Mouse (Mus musculus): Measurements from ENCODE around the gene Gstp1. TPM values are rescaled to one million over a fixed set of nuclear protein-coding genes. Genes with fewer than 3 reads are reported as not detected.

Gene Gstp1
- polyA plus RNA-seq, 1 experiment from 2014 or later: 468 TPM

- ATAC-seq (ENCODE audit: insufficient read depth) (no peak), DNase-seq (no peak)
- no peak for TF ChIP-seq CTCF (IDR thresholded peaks at IDR 0.05; ENCODE audit: low read depth)
- Histone ChIP-seq H3K27ac (ENCODE audit: low read depth) (no peak within 1 kb of the TSS), H3K36me3 (ENCODE audit: insufficient read depth) (no peaks in the 10 kb centered on the region), H3K9ac (no peak within 1 kb of the TSS), H3K9me3 (ENCODE audit: low read depth, low read length) (no peaks in the 10 kb centered on the region), H3K4me3 (ENCODE audit: low read depth, low read length) (no peak within 1 kb of the TSS), H3K4me2 (no peak within 1 kb of the TSS), H3K27me3 (ENCODE audit: insufficient read depth, low read length) (no peaks in the 10 kb centered on the region), H3K4me1 (ENCODE audit: insufficient read depth) (no peaks in the 10 kb centered on the region)
- WGBS: 58% methylated on average over 3 of the region's 3 CpGs
Observed at GRCm38 (mm10) chr19:4081394-4081793, 43.6 kb upstream of the Gstp1 start, which contains the start of gene Cabp2. Gene Cabp2, plus strand, starts transcription at chr19:4081578.

GRCm38 (mm10) chr19:4080511-4081009 lies 42.8 kb upstream of the Gstp1 start:
- no peaks in the 10 kb centered on the region for H3K9me3 ChIP-seq (ENCODE audit: low read depth, low read length)
- H3K36me3 ChIP-seq (ENCODE audit: insufficient read depth): no peaks in the 10 kb centered on the region
- H3K4me3 ChIP-seq (ENCODE audit: low read depth, low read length): no peak overlapping the region
- H3K27ac ChIP-seq (ENCODE audit: low read depth): no peak overlapping the region
- no peak for DNase-seq
- no peak for ATAC-seq (ENCODE audit: insufficient read depth)
- no peaks in the 10 kb centered on the region for H3K4me1 ChIP-seq (ENCODE audit: insufficient read depth)
- H3K9ac ChIP-seq: no peak overlapping the region
- no peaks in the 10 kb centered on the region for H3K27me3 ChIP-seq (ENCODE audit: insufficient read depth, low read length)
- H3K4me2 ChIP-seq: no peak overlapping the region
- 54% methylated on average over 8 of the region's 8 CpGs for WGBS
- no peak for TF ChIP-seq CTCF (IDR thresholded peaks at IDR 0.05; ENCODE audit: low read depth)

- Histone ChIP-seq H3K36me3 (ENCODE audit: insufficient read depth) (no peaks in the 10 kb centered on the region), H3K9ac (no peak overlapping the region), H3K9me3 (ENCODE audit: low read depth, low read length) (no peaks in the 10 kb centered on the region), H3K4me3 (ENCODE audit: low read depth, low read length) (no peak overlapping the region), H3K27ac (ENCODE audit: low read depth) (no peak overlapping the region), H3K4me1 (ENCODE audit: insufficient read depth) (no peaks in the 10 kb centered on the region), H3K4me2 (no peak overlapping the region), H3K27me3 (ENCODE audit: insufficient read depth, low read length) (no peaks in the 10 kb centered on the region)
- 81% methylated on average over 1 of the region's 1 CpGs for WGBS
- DNase-seq (no peak), ATAC-seq (ENCODE audit: insufficient read depth) (no peak)
- TF ChIP-seq CTCF (IDR thresholded peaks at IDR 0.05; ENCODE audit: low read depth): no peak
Observed at GRCm38 (mm10) chr19:4079594-4079993, 41.8 kb upstream of the Gstp1 start.

GRCm38 (mm10) chr19:4075531-4075930 lies 37.7 kb upstream of the Gstp1 start:
- no peaks in the 10 kb centered on the region for H3K36me3 ChIP-seq (ENCODE audit: insufficient read depth)
- TF ChIP-seq CTCF (IDR thresholded peaks at IDR 0.05; ENCODE audit: low read depth): no peak
- H3K27ac ChIP-seq (ENCODE audit: low read depth): no peak overlapping the region
- no peaks in the 10 kb centered on the region for H3K27me3 ChIP-seq (ENCODE audit: insufficient read depth, low read length)
- H3K9ac ChIP-seq: no peak overlapping the region
- ATAC-seq (ENCODE audit: insufficient read depth) (no peak), DNase-seq (no peak)
- no peaks in the 10 kb centered on the region for H3K4me1 ChIP-seq (ENCODE audit: insufficient read depth)
- no peak overlapping the region for H3K4me2 ChIP-seq
- no peak overlapping the region for H3K4me3 ChIP-seq (ENCODE audit: low read depth, low read length)
- H3K9me3 ChIP-seq (ENCODE audit: low read depth, low read length): no peaks in the 10 kb centered on the region
- WGBS: 77% methylated on average over 1 of the region's 1 CpGs

DNA sequence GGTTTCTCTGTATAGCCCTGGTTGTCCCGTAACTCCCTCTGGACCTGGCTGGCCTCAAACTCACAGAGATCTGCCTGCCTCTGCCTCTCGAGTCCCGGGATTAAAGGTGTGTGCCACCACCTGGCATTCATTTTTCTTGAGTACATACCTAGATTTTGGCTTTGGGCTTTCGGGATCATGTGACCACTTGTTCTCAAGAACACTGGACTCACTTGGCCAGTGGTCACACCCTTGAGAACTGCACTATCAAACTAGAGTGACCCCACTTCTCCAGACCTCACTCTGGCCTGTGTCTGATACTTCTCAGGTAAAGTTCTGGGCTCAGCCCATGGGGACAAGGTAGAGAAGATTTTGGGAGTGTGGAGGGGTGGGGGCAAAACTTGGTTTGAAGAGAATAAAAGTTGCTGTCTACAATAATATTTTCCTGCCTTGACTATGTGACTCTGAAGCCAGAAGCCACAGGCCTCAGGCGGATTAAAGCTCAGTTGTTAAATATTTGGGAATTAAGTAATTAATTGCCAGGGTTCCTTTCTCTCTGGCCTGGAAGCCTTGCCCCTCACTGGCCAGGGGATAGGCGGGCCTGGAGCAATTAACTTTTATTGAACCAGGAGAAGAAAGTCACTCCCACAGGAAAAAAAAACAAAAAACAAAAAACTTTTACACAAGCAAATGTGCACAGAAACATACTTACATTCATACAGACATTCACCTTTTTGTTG lies 35.1 kb upstream of the Gstp1 start:
- no peak overlapping the region for H3K4me3 ChIP-seq (ENCODE audit: low read depth, low read length)
- H3K4me1 ChIP-seq (ENCODE audit: insufficient read depth): no peaks in the 10 kb centered on the region
- H3K27me3 ChIP-seq (ENCODE audit: insufficient read depth, low read length): 0 out of 2 replicates have a peak, but pooled peaks cover 2% of the 10 kb centered on the region
- no peak overlapping the region for H3K4me2 ChIP-seq
- H3K36me3 ChIP-seq (ENCODE audit: insufficient read depth): no peaks in the 10 kb centered on the region
- H3K9ac ChIP-seq: no peak overlapping the region
- ATAC-seq (ENCODE audit: insufficient read depth) (no peak), DNase-seq (no peak)
- H3K9me3 ChIP-seq (ENCODE audit: low read depth, low read length): no peaks in the 10 kb centered on the region
- WGBS: 79% methylated on average over 6 of the region's 6 CpGs
- TF ChIP-seq CTCF (IDR thresholded peaks at IDR 0.05; ENCODE audit: low read depth): no peak
- H3K27ac ChIP-seq (ENCODE audit: low read depth): no peak overlapping the region

DNA sequence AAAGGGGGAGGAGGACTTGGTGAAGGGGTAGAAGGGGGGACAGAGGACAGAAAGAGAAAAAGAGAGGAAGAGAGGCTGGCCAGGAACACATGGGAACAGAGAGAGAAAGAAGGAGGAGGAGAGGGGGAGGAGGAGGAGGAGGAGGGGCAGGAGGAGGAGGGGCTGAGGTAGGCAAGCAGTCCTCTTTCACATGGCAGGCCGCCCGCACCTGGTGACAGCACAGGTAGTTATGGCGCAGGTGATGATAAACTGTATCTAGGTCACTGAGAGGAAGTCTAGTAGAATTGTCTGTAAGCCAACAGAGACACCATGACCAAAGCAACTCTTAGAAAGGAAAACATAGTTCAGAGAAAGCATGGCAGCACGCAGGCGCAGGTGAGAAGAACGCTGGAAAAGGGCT lies 33.6 kb upstream of the Gstp1 start:
- no peak for TF ChIP-seq CTCF (IDR thresholded peaks at IDR 0.05; ENCODE audit: low read depth)
- no peak overlapping the region for H3K9ac ChIP-seq
- no peak overlapping the region for H3K4me2 ChIP-seq
- H3K9me3 ChIP-seq (ENCODE audit: low read depth, low read length): no peaks in the 10 kb centered on the region
- no peaks in the 10 kb centered on the region for H3K4me1 ChIP-seq (ENCODE audit: insufficient read depth)
- no peak for DNase-seq
- H3K27me3 ChIP-seq (ENCODE audit: insufficient read depth, low read length): 0 out of 2 replicates have a peak, but pooled peaks cover 2% of the 10 kb centered on the region
- no peak overlapping the region for H3K4me3 ChIP-seq (ENCODE audit: low read depth, low read length)
- no peak overlapping the region for H3K27ac ChIP-seq (ENCODE audit: low read depth)
- WGBS: 88% methylated on average over 6 of the region's 6 CpGs
- no peak for ATAC-seq (ENCODE audit: insufficient read depth)
- no peaks in the 10 kb centered on the region for H3K36me3 ChIP-seq (ENCODE audit: insufficient read depth)

DNA sequence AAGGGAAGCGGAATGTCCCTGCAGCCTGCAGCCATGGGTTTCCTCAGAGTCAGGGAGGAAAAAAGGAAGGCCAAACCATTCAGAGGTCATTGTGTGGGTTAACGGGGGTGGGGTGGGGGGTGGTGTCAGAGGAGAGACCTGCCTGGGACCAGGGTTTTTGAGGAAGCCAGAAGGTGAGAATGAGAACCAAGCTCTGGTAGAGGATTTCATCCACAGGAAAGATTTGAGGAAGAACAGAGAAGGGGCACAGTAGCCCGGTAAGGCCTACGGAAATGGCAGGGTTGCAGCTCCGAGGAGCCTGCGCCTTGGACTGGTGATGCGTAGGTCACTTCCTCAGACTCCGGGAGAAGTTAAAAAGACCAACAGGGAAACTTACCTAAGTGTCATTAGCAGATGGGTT lies 33.0 kb upstream of the Gstp1 start:
- Histone ChIP-seq H3K9ac (no peak overlapping the region), H3K9me3 (ENCODE audit: low read depth, low read length) (no peaks in the 10 kb centered on the region), H3K4me2 (no peak overlapping the region), H3K27ac (ENCODE audit: low read depth) (no peak overlapping the region), H3K36me3 (ENCODE audit: insufficient read depth) (no peaks in the 10 kb centered on the region), H3K27me3 (ENCODE audit: insufficient read depth, low read length) (0 out of 2 replicates have a peak, but pooled peaks cover 2% of the 10 kb centered on the region), H3K4me3 (ENCODE audit: low read depth, low read length) (no peak overlapping the region), H3K4me1 (ENCODE audit: insufficient read depth) (no peaks in the 10 kb centered on the region)
- ATAC-seq (ENCODE audit: insufficient read depth) (no peak), DNase-seq (no peak)
- 76% methylated on average over 8 of the region's 8 CpGs for WGBS
- no peak for TF ChIP-seq CTCF (IDR thresholded peaks at IDR 0.05; ENCODE audit: low read depth)
